Mouse (Mus musculus): ENCODE measurements around the gene Cfd.

Cfd gene

GRCm38 (mm10) chr10:79890670-79891069, at the start of gene Cfd:
Gene Cfd, plus strand, starts transcription at chr10:79890853.
- no peak for DNase-seq

GRCm38 (mm10) chr10:79842322-79842721, 48.3 kb upstream of the Cfd start:
- DNase-seq = no peak

GRCm38 (mm10) chr10:79843476-79843875, 47.2 kb upstream of the Cfd start:
- DNase-seq = no peak

- no peak for DNase-seq
These were observed 44.1 kb upstream of the Cfd start for GRCm38 (mm10) chr10:79846553-79846952.

- DNase-seq = no peak
These were observed 40.6 kb upstream of the Cfd start for GRCm38 (mm10) chr10:79849941-79850628.

GRCm38 (mm10) chr10:79851653-79852052, 39.0 kb upstream of the Cfd start:
- no peak for DNase-seq

GRCm38 (mm10) chr10:79852107-79852789, 38.4 kb upstream of the Cfd start:
- DNase-seq = no peak

- DNase-seq = no peak
These were observed 37.8 kb upstream of the Cfd start for GRCm38 (mm10) chr10:79852827-79853226.

GRCm38 (mm10) chr10:79853392-79853791, 37.3 kb upstream of the Cfd start:
- DNase-seq = peak; percentile 84

GRCm38 (mm10) chr10:79853860-79854795, 36.5 kb upstream of the Cfd start, which contains the start of gene Ptbp1:
Gene Ptbp1, plus strand, starts transcription at chr10:79854427.
- peak; percentile 100 for DNase-seq

GRCm38 (mm10) chr10:79854801-79855541, 35.7 kb upstream of the Cfd start:
- no peak for DNase-seq

- DNase-seq = no peak
These were observed 35.0 kb upstream of the Cfd start for GRCm38 (mm10) chr10:79855558-79856184.

GRCm38 (mm10) chr10:79856280-79856679, 34.4 kb upstream of the Cfd start:
- DNase-seq = no peak

GRCm38 (mm10) chr10:79856704-79857451, 33.8 kb upstream of the Cfd start:
- DNase-seq = no peak

- DNase-seq = peak; percentile 77
These were observed 33.2 kb upstream of the Cfd start for GRCm38 (mm10) chr10:79857452-79857811.

- no peak for DNase-seq
These were observed 32.8 kb upstream of the Cfd start for GRCm38 (mm10) chr10:79857894-79858293.

GRCm38 (mm10) chr10:79858416-79859074, 32.1 kb upstream of the Cfd start:
- DNase-seq = peak; percentile 85

GRCm38 (mm10) chr10:79859116-79859515, 31.5 kb upstream of the Cfd start:
- no peak for DNase-seq

- DNase-seq = no peak
These were observed 30.4 kb upstream of the Cfd start for GRCm38 (mm10) chr10:79860079-79860911.
